Mouse (Mus musculus): ENCODE data around the gene Ccdc88c. TPM values are rescaled to one million over a fixed set of nuclear protein-coding genes. Genes with fewer than 3 reads are reported as not detected.

The Ccdc88c gene
- polyA plus RNA-seq, 1 experiment from 2014 or later: 1.5 TPM

DNA sequence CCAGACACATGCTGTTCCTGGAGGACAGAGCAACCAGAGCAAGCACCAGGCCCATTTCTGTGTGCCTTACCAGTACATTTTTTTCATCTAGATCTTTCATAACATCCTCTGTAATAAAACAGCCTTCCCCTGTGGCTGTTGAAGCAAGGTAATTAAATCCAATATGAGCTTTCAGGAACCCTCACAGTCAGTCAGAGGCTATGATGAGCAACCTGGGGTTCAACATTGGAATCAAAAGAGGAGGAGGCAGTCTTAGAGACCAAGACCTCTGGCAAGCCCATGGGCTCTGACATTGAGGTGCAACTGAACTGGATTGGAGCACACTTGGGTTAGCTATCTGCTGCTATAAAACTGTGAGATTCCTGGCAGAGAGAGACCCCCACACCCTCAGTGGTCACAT lies 163.8 kb downstream of the Ccdc88c start:
- Histone ChIP-seq H3K4me3 (ENCODE audit: inconsistent target) (no peak overlapping the region), H3K79me2 (ENCODE audit: inconsistent target) (no peaks in the 10 kb centered on the region), H3K27ac (no peak overlapping the region), H3K36me3 (ENCODE audit: inconsistent target) (peaks cover 39% of the 10 kb centered on the region)

DNA sequence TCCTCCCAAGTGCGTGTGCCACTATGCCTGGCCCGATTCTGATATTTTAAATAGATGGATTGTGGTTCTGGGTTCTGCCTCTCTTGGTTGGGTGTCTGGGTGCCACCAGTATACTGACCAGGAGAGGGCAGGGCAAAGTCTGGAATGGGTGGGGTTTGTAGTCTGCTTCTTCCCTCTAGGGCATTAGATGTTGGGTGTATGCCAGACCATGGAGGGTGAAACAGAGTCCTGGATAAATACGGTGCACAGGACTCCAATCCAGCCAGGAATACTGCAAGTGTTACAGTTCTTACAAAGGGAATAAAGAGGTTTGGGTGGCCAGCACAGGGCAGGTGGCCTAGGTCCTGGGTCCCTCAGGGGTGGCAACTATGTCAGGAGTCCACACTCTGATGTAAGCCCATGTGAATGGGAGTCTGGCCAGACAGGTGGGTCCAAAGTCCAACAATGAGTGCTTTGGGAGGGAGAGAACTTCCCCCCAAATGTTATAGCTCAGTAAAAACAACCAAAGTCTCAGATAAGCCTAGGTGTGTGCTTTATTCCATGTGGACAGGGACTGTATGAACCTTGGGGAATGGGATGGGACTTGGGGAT lies 165.9 kb downstream of the Ccdc88c start:
- WGBS (ENCODE audit: missing documents): 94% methylated on average over 3 of the region's 3 CpGs
- Histone ChIP-seq H3K4me3 (ENCODE audit: inconsistent target) (no peak overlapping the region), H3K27ac (no peak overlapping the region), H3K79me2 (ENCODE audit: inconsistent target) (no peaks in the 10 kb centered on the region), H3K36me3 (ENCODE audit: inconsistent target) (peaks cover 18% of the 10 kb centered on the region; the same call in 1 of the 2 replicates)

GRCm38 (mm10) chr12:100862272-100862671 lies 166.6 kb downstream of the Ccdc88c start:
- 36% methylated on average over 2 of the region's 3 CpGs for WGBS (ENCODE audit: missing documents)
- Histone ChIP-seq H3K27ac (no peak overlapping the region), H3K36me3 (ENCODE audit: inconsistent target) (peaks cover 11% of the 10 kb centered on the region; the same call in 1 of the 2 replicates), H3K79me2 (ENCODE audit: inconsistent target) (no peaks in the 10 kb centered on the region), H3K4me3 (ENCODE audit: inconsistent target) (no peak overlapping the region)

Other genes with a start within 250 kb of the Ccdc88c start
- 18.9 to 27.9 TPM (median 22.1 TPM) in 3 replicates for gene Dglucy, start 250.0 kb downstream of the Ccdc88c start, polyA plus RNA-seq (2018)
- 0.07 to 1.3 TPM (median 0.72 TPM) in 3 replicates for gene Gpr68, start 120.9 kb downstream of the Ccdc88c start, polyA plus RNA-seq (2018)
- gene Ppp4r3a, start 54.6 kb upstream of the Ccdc88c start, polyA plus RNA-seq (2018): 31.3 to 62.1 TPM (median 34.6 TPM) in 3 replicates

Measured in macrophage (primary cell).